Mouse (Mus musculus): ENCODE data around the gene Psmd11. TPM values are rescaled to one million over a fixed set of nuclear protein-coding genes. Genes with fewer than 3 reads are reported as not detected.

Psmd11 gene
- total and polyA plus RNA-seq, 3 experiments = 50.1 to 186 (median 109) TPM

GRCm38 (mm10) chr11:80510124-80510523, 81.7 kb downstream of the Psmd11 start:
- H3K4me1 ChIP-seq (ENCODE audit: insufficient read depth, low read depth, low read length) = no peaks in the 10 kb centered on the region

DNA sequence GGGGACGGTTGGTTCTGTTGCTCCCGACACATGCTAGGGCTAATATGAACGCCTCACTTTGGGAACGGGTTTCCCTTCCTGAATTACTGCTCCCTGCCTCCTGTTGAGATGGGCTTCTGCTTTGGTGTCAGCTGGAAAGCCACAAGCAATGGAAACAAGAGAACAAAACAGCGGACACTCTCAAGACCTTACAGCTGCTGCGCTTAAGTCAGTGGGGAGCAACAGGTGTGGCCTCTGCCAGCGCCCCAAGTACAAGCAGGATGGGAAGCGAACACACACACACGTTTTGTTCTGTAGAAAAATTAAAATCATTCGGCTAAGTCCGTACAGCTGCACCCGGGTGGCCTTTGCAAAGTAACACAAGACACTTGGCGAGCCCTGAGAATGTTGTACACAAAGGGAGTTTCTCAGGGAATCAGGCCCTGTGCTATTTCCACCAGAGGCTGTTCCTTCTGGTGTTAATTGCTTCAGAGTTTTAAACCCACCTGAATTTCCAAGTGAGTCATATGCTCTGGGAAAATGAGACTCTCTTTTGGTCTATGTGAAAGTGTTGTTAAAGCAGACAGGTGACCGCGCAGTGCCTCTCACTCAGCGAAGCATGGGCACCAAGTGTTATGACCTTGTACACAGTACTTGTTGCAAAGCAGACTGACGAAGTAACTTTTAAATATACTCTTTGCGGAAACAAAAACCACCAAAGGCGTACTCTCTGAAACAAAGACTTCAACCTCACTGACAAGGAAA, 84.1 kb downstream of the Psmd11 start:
- DNase-seq (ENCODE audit: low spot score) = no peak
- H3K4me1 ChIP-seq (ENCODE audit: insufficient read depth, low read depth, low read length) = no peaks in the 10 kb centered on the region
- no peak for ATAC-seq (ENCODE audit: extremely low read depth, insufficient number of reproducible peaks, low FRiP score, poor library complexity, severe bottlenecking)

More at GRCm38 (mm10) chr11:80510124-80510523, 81.7 kb downstream of the Psmd11 start:
- ATAC-seq (ENCODE audit: extremely low read depth, insufficient number of reproducible peaks, low FRiP score, poor library complexity, severe bottlenecking) (no peak), DNase-seq (ENCODE audit: low spot score) (no peak)
- Histone ChIP-seq H3K4me3 (ENCODE audit: low read depth, low read length) (no peak overlapping the region), H3K36me3 (replicated peaks) (no peaks in the 10 kb centered on the region), H3K27me3 (ENCODE audit: insufficient read depth, low read length) (peaks cover 5% of the 10 kb centered on the region), H3K9me3 (replicated peaks) (no peaks in the 10 kb centered on the region)
- no peak for TF ChIP-seq POLR2AphosphoS5 (IDR thresholded peaks at IDR 0.05; ENCODE audit: insufficient replicate concordance, low read depth, low read length)
- no peak for TF ChIP-seq GATA1 (IDR thresholded peaks at IDR 0.05; ENCODE audit: borderline replicate concordance, low read length)
- no peak for TF ChIP-seq CTCF (IDR thresholded peaks at IDR 0.05; ENCODE audit: low read depth, low read length)
- no peak for TF ChIP-seq TAL1 (conservative IDR thresholded peaks at IDR 0.05; ENCODE audit: low read depth, low read length)
- TF ChIP-seq GATA2 (IDR thresholded peaks at IDR 0.05; ENCODE audit: borderline replicate concordance, low read depth, low read length) = no peak

DNA sequence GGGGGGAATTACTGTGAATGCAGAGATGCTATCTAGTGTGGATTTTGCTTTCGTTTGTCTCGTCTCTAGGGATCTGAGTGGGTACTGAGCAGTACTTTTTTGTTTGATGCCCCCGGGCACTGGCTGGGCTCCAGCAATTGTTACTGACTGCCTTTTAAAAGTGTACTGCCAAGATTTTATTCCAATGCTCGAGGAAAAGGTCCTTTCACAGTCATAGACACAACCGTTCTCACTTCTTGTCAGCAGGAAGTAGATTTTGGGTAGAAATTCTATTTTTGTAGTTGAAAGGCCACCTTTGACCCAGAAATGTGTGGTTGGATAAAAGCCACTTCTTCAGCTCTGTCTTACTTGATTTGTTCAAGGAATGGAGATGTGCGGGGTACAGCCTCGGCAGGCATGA, 85.4 kb downstream of the Psmd11 start:
- H3K36me3 ChIP-seq (replicated peaks) = no peaks in the 10 kb centered on the region
- no peaks in the 10 kb centered on the region for H3K4me1 ChIP-seq (ENCODE audit: insufficient read depth, low read depth, low read length)
- peaks cover 6% of the 10 kb centered on the region for H3K27me3 ChIP-seq (ENCODE audit: insufficient read depth, low read length)
- no peak for ATAC-seq (ENCODE audit: extremely low read depth, insufficient number of reproducible peaks, low FRiP score, poor library complexity, severe bottlenecking)
- no peak overlapping the region for H3K4me3 ChIP-seq (ENCODE audit: low read depth, low read length)
- DNase-seq (ENCODE audit: low spot score) = no peak
- no peaks in the 10 kb centered on the region for H3K9me3 ChIP-seq (replicated peaks)
- TF ChIP-seq GATA1 (IDR thresholded peaks at IDR 0.05; ENCODE audit: borderline replicate concordance, low read length) (no peak), POLR2AphosphoS5 (IDR thresholded peaks at IDR 0.05; ENCODE audit: insufficient replicate concordance, low read depth, low read length) (no peak), TAL1 (conservative IDR thresholded peaks at IDR 0.05; ENCODE audit: low read depth, low read length) (no peak), GATA2 (IDR thresholded peaks at IDR 0.05; ENCODE audit: borderline replicate concordance, low read depth, low read length) (no peak), CTCF (IDR thresholded peaks at IDR 0.05; ENCODE audit: low read depth, low read length) (no peak)

More for the DNA sequence above, 84.1 kb downstream of the Psmd11 start:
- TF ChIP-seq CTCF (IDR thresholded peaks at IDR 0.05; ENCODE audit: low read depth, low read length) = no peak
- no peak for TF ChIP-seq TAL1 (conservative IDR thresholded peaks at IDR 0.05; ENCODE audit: low read depth, low read length)
- no peak for TF ChIP-seq GATA2 (IDR thresholded peaks at IDR 0.05; ENCODE audit: borderline replicate concordance, low read depth, low read length)
- no peak for TF ChIP-seq GATA1 (IDR thresholded peaks at IDR 0.05; ENCODE audit: borderline replicate concordance, low read length)
- TF ChIP-seq POLR2AphosphoS5 (IDR thresholded peaks at IDR 0.05; ENCODE audit: insufficient replicate concordance, low read depth, low read length) = no peak
- Histone ChIP-seq H3K27me3 (ENCODE audit: insufficient read depth, low read length) (peaks cover 5% of the 10 kb centered on the region), H3K9me3 (replicated peaks) (no peaks in the 10 kb centered on the region), H3K36me3 (replicated peaks) (no peaks in the 10 kb centered on the region), H3K4me3 (ENCODE audit: low read depth, low read length) (no peak overlapping the region)

DNA sequence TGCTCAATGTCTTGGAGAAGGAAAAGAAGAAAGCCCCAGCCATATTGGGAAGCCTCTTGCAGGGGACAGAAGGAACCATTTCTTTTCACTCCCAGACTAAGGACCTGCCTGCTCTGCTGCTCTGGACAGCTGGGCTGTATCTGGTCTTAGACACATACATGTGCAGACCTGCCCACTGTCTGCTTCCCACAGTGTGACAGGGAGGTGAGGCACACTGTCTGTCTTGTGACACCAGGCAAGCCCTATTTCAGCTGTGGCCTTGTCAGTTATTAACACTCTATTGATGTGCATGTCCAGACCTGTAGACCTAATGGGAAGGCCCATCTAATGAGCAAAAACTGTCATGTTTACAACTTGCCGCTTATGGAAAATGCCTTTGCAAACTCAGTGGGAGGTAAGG, 86.9 kb downstream of the Psmd11 start:
- no peak for ATAC-seq (ENCODE audit: extremely low read depth, insufficient number of reproducible peaks, low FRiP score, poor library complexity, severe bottlenecking)

DNA sequence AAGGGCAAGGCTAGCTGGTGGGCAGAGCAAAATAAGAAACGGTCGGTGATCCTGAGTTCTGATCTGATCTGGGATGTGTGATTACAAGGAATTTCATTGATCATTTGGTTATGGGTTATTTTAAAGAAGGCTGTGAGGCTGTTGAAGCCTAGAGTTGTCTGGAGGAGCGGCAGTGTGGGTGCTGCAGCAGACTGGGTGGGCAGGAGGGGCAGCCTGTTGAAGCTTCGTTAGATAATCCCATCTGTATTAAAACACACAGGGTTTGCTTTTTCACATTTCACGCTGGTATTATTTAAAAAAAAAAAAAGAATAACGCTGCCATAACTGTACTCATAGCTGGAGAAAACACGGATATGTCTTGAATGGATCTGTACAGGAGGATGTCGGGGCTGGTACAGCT, 87.5 kb downstream of the Psmd11 start:
- no peaks in the 10 kb centered on the region for H3K4me1 ChIP-seq (ENCODE audit: insufficient read depth, low read depth, low read length)
- DNase-seq (ENCODE audit: low spot score) (no peak), ATAC-seq (ENCODE audit: extremely low read depth, insufficient number of reproducible peaks, low FRiP score, poor library complexity, severe bottlenecking) (no peak)
- no peaks in the 10 kb centered on the region for H3K9me3 ChIP-seq (replicated peaks)
- no peak overlapping the region for H3K4me3 ChIP-seq (ENCODE audit: low read depth, low read length)
- no peak for TF ChIP-seq CTCF (IDR thresholded peaks at IDR 0.05; ENCODE audit: low read depth, low read length)
- no peak for TF ChIP-seq TAL1 (conservative IDR thresholded peaks at IDR 0.05; ENCODE audit: low read depth, low read length)
- no peak for TF ChIP-seq GATA1 (IDR thresholded peaks at IDR 0.05; ENCODE audit: borderline replicate concordance, low read length)
- TF ChIP-seq POLR2AphosphoS5 (IDR thresholded peaks at IDR 0.05; ENCODE audit: insufficient replicate concordance, low read depth, low read length) = no peak
- TF ChIP-seq GATA2 (IDR thresholded peaks at IDR 0.05; ENCODE audit: borderline replicate concordance, low read depth, low read length) = no peak
- H3K27me3 ChIP-seq (ENCODE audit: insufficient read depth, low read length) = peaks cover 9% of the 10 kb centered on the region
- no peaks in the 10 kb centered on the region for H3K36me3 ChIP-seq (replicated peaks)

More for the DNA sequence above, 86.9 kb downstream of the Psmd11 start:
- Histone ChIP-seq H3K36me3 (replicated peaks) (no peaks in the 10 kb centered on the region), H3K4me1 (ENCODE audit: insufficient read depth, low read depth, low read length) (no peaks in the 10 kb centered on the region), H3K27me3 (ENCODE audit: insufficient read depth, low read length) (peaks cover 9% of the 10 kb centered on the region), H3K9me3 (replicated peaks) (no peaks in the 10 kb centered on the region), H3K4me3 (ENCODE audit: low read depth, low read length) (no peak overlapping the region)
- DNase-seq (ENCODE audit: low spot score) = no peak
- TF ChIP-seq CTCF (IDR thresholded peaks at IDR 0.05; ENCODE audit: low read depth, low read length) (no peak), POLR2AphosphoS5 (IDR thresholded peaks at IDR 0.05; ENCODE audit: insufficient replicate concordance, low read depth, low read length) (no peak), GATA2 (IDR thresholded peaks at IDR 0.05; ENCODE audit: borderline replicate concordance, low read depth, low read length) (no peak), TAL1 (conservative IDR thresholded peaks at IDR 0.05; ENCODE audit: low read depth, low read length) (no peak), GATA1 (IDR thresholded peaks at IDR 0.05; ENCODE audit: borderline replicate concordance, low read length) (no peak)

DNA sequence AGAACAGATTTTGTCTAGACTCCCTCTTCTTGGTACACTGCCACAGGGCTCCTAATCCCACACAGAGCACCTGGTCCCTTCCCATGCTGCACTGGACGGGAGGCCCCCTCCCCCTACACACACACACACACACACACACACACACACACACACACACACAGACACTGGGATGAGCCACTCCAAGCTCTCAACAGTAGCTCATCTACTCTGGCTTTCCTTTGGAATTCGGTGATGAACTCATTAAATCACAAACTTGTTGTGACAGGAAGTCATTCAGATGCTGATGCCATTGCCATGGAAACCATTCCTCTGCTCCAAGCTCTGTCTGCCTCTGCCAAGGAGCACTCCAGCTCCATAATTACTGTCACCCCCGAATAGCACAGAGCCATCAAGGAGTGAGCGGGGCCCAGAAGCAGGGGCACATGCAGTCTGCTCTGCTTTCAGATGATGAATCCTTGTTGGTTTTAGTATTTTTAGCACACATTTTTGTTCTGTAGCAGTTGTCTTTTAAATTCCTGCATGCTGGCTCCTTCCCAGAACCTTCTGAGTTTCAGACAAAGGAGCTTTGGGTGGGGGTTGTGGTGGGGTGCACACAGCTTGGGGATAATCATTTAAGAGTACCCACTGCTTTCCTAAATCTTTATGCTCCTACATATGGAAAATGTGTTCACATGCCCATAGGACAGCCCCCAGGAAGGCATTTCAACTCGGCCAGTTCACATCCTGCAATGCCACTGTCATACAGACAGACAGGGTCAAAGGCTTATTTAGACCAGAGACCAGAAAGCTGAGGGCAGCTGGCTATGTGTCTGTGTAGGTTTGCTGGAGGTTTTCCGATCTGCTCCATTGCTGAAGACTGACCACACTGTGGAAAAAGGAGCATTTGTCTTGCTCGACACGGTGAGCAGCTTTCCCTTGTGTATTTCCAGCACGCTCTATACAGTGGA, 90.3 kb downstream of the Psmd11 start:
- no peak for ATAC-seq (ENCODE audit: extremely low read depth, insufficient number of reproducible peaks, low FRiP score, poor library complexity, severe bottlenecking)
- Histone ChIP-seq H3K4me1 (ENCODE audit: insufficient read depth, low read depth, low read length) (no peaks in the 10 kb centered on the region), H3K36me3 (replicated peaks) (no peaks in the 10 kb centered on the region), H3K9me3 (replicated peaks) (no peaks in the 10 kb centered on the region), H3K27me3 (ENCODE audit: insufficient read depth, low read length) (peaks cover 12% of the 10 kb centered on the region), H3K4me3 (ENCODE audit: low read depth, low read length) (no peak overlapping the region)
- TF ChIP-seq CTCF (IDR thresholded peaks at IDR 0.05; ENCODE audit: low read depth, low read length) = no peak
- TF ChIP-seq GATA1 (IDR thresholded peaks at IDR 0.05; ENCODE audit: borderline replicate concordance, low read length) = no peak
- no peak for TF ChIP-seq POLR2AphosphoS5 (IDR thresholded peaks at IDR 0.05; ENCODE audit: insufficient replicate concordance, low read depth, low read length)
- TF ChIP-seq TAL1 (conservative IDR thresholded peaks at IDR 0.05; ENCODE audit: low read depth, low read length) = no peak
- TF ChIP-seq GATA2 (IDR thresholded peaks at IDR 0.05; ENCODE audit: borderline replicate concordance, low read depth, low read length) = no peak
- DNase-seq (ENCODE audit: low spot score) = no peak

Data from G1E (cell line).